Mouse (Mus musculus) kidney, embryonic 14.5 days (tissue): ENCODE results near the gene Tcf7. TPM values are rescaled to one million over a fixed set of nuclear protein-coding genes. Genes with fewer than 3 reads are reported as not detected.

Source experiments
- ATAC-seq: fragments of 200-750 bp; cut with Nextera tagmentation; 2 replicates; pipeline ENCODE4 v1.8.0; 2017; ENCODE audit warnings: moderate number of reproducible peaks, mild to moderate bottlenecking, moderate TSS enrichment, moderate library complexity; ENCODE audit not compliant: low FRiP score, low TSS enrichment
- H3K27ac ChIP-seq: fragments of 300-500 bp; sonication (generic); 2 replicates; pipeline ENCODE4 v1.5.1; 2014; ENCODE audit warnings: low read depth, mild to moderate bottlenecking, low read length, moderate library complexity, mixed read lengths
- H3K27me3 ChIP-seq: fragments of 300-500 bp; sonication (generic); 2 replicates; pipeline ENCODE4 v1.6.1; 2014; ENCODE audit warnings: mild to moderate bottlenecking, low read length; ENCODE audit not compliant: control insufficient read depth, insufficient read depth
- H3K36me3 ChIP-seq: fragments of 300-500 bp; sonication (generic); 2 replicates; pipeline ENCODE4 v1.6.1; 2014; ENCODE audit warnings: low read length, mixed read lengths; ENCODE audit not compliant: control insufficient read depth, insufficient read depth
- H3K4me1 ChIP-seq: fragments of 300-500 bp; sonication (generic); 2 replicates; pipeline ENCODE4 v1.6.1; 2014; ENCODE audit warnings: low read length, mixed read lengths; ENCODE audit not compliant: control insufficient read depth, insufficient read depth
- H3K4me2 ChIP-seq: fragments of 300-500 bp; sonication (generic); replicated peaks from 2 replicates; pipeline ENCODE4 v1.6.1; 2014; ENCODE audit warnings: low read depth, mild to moderate bottlenecking, low read length
- H3K4me3 ChIP-seq: fragments of 300-500 bp; sonication (generic); 2 replicates; pipeline ENCODE4 v1.5.1; 2014; ENCODE audit warnings: mild to moderate bottlenecking, low read length
- H3K9ac ChIP-seq: fragments of 300-500 bp; sonication (generic); 2 replicates; pipeline ENCODE4 v1.6.1; 2014; ENCODE audit warnings: low read depth, mild to moderate bottlenecking, low read length, moderate library complexity
- H3K9me3 ChIP-seq: fragments of 300-500 bp; sonication (generic); 2 replicates; pipeline ENCODE4 v1.6.1; 2016; ENCODE audit warnings: low read length; ENCODE audit not compliant: control insufficient read depth
- WGBS: fragments of 180-500 bp; shearing (Covaris S2); extraction: QIAGEN DNeasy Blood & Tissue Kit; methylation state at CpG from one replicate; pipeline ENCODE4 v1.1.7; 2014; 5-methylcytosine and 5-hydroxymethylcytosine counted together
- polyA plus RNA-seq: library from polyadenylated mRNA; unstranded; fragments of >200 nt; fragmentation: Nextera tagmentation; extraction: Ambion mirVana; gene quantifications from 2 replicates; pipeline ENCODE4 v1.2.1, GENCODE M21; 2014

The Tcf7 gene
- polyA plus RNA-seq, 1 experiment from 2014 or later = 27.5 TPM

DNA sequence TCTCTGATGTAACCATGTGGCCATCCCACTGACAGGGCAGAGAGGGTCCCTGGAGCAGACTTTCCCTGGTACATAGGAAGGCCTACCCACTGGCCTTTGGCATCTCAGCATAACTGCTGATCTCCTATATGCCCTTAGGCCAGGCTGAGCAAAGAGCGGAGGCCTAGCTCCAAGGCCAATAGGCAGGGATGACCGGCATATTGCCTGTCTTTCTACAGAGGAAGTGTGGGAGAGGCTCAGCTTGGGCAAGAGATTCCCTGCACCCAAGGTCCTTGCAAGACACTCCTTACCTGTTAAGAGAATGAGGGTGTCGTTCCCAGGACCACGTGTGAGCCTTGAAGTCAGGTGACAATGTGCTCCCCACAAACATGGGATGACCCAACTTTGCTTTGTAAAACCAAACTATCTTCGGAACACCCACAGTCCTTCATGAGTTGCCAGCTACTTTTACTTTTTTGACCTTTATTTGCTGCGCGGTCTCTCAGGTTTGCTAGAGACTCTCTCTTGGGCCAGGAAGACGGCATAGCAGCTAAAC is 3.1 kb downstream of the Tcf7 start:
- Histone ChIP-seq H3K9me3 (no peaks in the 10 kb centered on the region), H3K4me3 (no peak overlapping the region), H3K36me3 (0 out of 2 replicates have a peak, but pooled peaks cover 5% of the 10 kb centered on the region), H3K27me3 (no peaks in the 10 kb centered on the region), H3K4me1 (peaks cover 17% of the 10 kb centered on the region), H3K9ac (no peak overlapping the region), H3K4me2 (no peak overlapping the region), H3K27ac (no peak overlapping the region)
- ATAC-seq = no peak
- WGBS = 92% methylated on average over 8 of the region's 8 CpGs

- Histone ChIP-seq H3K27me3 (no peaks in the 10 kb centered on the region), H3K9ac (no peak overlapping the region), H3K4me2 (no peak overlapping the region), H3K36me3 (0 out of 2 replicates have a peak, but pooled peaks cover 5% of the 10 kb centered on the region), H3K27ac (no peak overlapping the region), H3K4me1 (peaks cover 10% of the 10 kb centered on the region; the same call in 1 of the 2 replicates), H3K9me3 (no peaks in the 10 kb centered on the region), H3K4me3 (no peak overlapping the region)
- 94% methylated on average over 6 of the region's 6 CpGs for WGBS
- no peak for ATAC-seq
These were observed 3.8 kb downstream of the Tcf7 start for GRCm38 (mm10) chr11:52278991-52279390.

DNA sequence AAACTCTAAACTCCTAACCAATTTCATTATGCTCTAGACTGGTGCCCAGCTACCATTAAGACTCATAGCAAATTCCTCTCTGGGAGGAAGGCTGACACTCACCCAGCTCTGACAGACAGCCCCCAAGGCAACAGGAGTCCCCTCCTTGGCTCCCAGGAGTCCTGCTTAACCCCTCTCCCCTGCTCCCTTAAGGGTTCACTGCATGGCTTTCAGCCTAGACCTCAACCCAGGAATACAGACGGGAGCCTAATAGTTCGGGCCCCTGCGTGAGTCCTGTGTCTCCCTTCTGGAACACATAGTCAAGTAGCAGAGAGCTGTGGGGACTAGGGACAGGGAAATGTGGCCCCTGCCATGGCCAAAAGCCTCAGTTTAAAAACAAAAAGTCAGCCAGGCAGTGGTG is 4.7 kb downstream of the Tcf7 start:
- Histone ChIP-seq H3K4me1 (peaks cover 7% of the 10 kb centered on the region; the same call in 1 of the 2 replicates), H3K36me3 (0 out of 2 replicates have a peak, but pooled peaks cover 5% of the 10 kb centered on the region), H3K4me2 (no peak overlapping the region), H3K4me3 (no peak overlapping the region), H3K9me3 (no peaks in the 10 kb centered on the region), H3K27ac (no peak overlapping the region), H3K9ac (no peak overlapping the region), H3K27me3 (no peaks in the 10 kb centered on the region)
- ATAC-seq = no peak
- WGBS = 91% methylated on average over 3 of the region's 3 CpGs

GRCm38 (mm10) chr11:52277433-52278150 is 5.2 kb downstream of the Tcf7 start:
- Histone ChIP-seq H3K36me3 (0 out of 2 replicates have a peak, but pooled peaks cover 5% of the 10 kb centered on the region), H3K4me1 (peaks cover 7% of the 10 kb centered on the region; the same call in 1 of the 2 replicates), H3K4me3 (no peak overlapping the region), H3K27me3 (no peaks in the 10 kb centered on the region), H3K4me2 (no peak overlapping the region), H3K9me3 (no peaks in the 10 kb centered on the region), H3K27ac (no peak overlapping the region), H3K9ac (no peak overlapping the region)
- no peak for ATAC-seq
- 93% methylated on average over 6 of the region's 6 CpGs for WGBS

DNA sequence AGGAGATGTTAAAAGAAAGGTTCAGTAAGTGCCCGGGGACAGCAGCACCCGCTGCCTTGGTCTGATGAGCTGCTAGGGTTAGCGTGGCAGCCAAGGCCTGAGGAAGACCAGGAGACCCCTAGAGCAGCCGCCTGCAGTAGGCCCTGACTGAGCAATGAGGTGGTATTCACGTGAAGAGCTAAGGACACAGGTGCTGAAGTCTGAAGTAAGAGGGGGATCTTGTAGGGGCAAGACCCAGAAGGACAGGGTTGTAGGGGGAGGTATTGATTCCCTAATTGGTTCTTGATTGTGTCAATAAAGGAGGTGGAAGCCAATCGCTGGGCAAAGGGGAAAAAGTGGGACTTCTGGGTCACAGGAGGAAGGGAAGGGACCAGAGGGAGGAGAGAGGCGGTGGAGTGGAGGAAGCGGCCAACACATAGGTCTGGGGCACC is 5.8 kb downstream of the Tcf7 start:
- no peak overlapping the region for H3K27ac ChIP-seq
- no peak for ATAC-seq
- 0 out of 2 replicates have a peak, but pooled peaks cover 5% of the 10 kb centered on the region for H3K36me3 ChIP-seq
- no peak overlapping the region for H3K9ac ChIP-seq
- no peaks in the 10 kb centered on the region for H3K27me3 ChIP-seq
- no peak overlapping the region for H3K4me2 ChIP-seq
- no peak overlapping the region for H3K4me3 ChIP-seq
- WGBS = 91% methylated on average over 8 of the region's 8 CpGs
- H3K4me1 ChIP-seq = peaks cover 3% of the 10 kb centered on the region; the same call in 1 of the 2 replicates
- no peaks in the 10 kb centered on the region for H3K9me3 ChIP-seq

DNA sequence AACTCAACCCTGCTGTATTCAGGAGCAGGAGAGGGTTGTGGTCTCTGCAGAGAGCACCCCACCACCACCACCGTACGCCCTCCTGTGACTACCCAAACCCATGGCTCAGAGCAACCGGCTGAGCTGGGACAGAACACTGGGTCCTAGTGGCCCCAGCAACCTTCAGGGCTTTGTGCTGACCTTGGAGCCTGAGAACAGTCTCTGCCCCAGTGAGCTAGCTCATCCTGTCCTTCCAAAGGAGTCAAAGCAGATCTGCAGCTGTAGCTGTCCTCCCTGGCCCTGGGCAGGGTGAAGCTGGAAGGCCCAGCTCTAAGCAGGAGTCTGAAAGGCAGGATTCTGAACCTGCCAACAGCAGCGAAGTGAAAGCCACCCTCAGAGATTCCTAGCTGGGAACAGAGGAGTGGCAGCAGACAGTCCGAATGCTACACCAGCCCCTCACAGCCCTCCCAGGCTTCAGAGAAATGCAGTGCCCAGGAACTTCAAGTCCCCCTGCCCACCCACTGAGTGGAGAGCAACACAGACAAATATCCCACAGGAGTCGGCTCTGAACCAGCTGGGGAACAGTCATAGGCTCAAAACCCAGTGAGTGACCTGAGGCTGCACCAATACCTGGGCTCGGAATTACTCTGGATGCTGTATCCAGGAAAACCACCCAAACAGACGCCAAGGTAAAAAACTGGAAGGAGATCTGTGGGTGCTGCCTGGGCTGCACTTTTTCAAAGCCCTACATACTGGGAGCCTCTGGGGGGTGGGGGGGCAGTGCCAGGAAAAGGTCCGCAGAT is 6.8 kb downstream of the Tcf7 start:
- Histone ChIP-seq H3K4me2 (no peak overlapping the region), H3K27me3 (no peaks in the 10 kb centered on the region), H3K4me3 (no peak overlapping the region), H3K27ac (no peak overlapping the region), H3K36me3 (0 out of 2 replicates have a peak, but pooled peaks cover 5% of the 10 kb centered on the region), H3K9me3 (no peaks in the 10 kb centered on the region), H3K9ac (no peak overlapping the region), H3K4me1 (peaks cover 3% of the 10 kb centered on the region; the same call in 1 of the 2 replicates)
- ATAC-seq = no peak
- 87% methylated on average over 9 of the region's 9 CpGs for WGBS

GRCm38 (mm10) chr11:52275366-52275765 is 7.4 kb downstream of the Tcf7 start:
- WGBS = 79% methylated on average over 8 of the region's 8 CpGs

DNA sequence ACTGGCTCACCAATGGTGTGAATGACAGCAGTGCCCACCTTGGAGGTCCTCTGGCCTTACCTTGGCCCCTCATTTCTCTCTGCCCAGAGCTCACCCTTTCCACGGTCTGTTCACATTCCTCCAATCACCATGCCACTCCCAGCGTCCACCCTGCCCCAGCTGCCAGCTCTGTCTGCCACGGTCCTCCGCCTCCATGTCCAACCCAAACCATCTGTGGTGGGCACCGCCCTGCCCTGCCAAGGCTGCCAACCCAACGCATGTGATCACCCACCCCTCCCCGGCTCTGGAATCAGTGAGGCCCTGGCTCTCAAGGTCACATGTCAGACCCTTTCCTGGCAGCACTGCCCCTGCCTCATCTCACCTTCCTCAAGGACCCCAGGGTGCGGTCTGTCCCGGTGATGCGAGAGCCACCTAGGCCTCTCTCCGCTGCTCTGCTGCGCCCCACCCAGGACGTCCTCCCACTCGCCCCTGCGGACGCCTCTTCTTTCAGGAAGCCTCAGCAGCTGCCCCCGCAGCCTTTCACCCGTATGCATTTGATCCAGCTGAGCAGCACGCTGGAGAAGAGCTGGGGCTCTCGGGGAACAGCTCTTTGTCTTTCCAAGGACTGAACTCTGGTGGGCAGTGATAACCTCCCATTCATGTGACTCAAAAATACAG is 8.2 kb downstream of the Tcf7 start:
- no peak overlapping the region for H3K4me2 ChIP-seq
- H3K27ac ChIP-seq = no peak overlapping the region
- no peak overlapping the region; the same call in 1 of the 2 replicates for H3K9ac ChIP-seq

More at GRCm38 (mm10) chr11:52275366-52275765, 7.4 kb downstream of the Tcf7 start:
- no peak overlapping the region for H3K9ac ChIP-seq
- no peaks in the 10 kb centered on the region for H3K27me3 ChIP-seq
- no peak for ATAC-seq
- H3K27ac ChIP-seq = no peak overlapping the region
- no peaks in the 10 kb centered on the region for H3K9me3 ChIP-seq
- H3K36me3 ChIP-seq = 0 out of 2 replicates have a peak, but pooled peaks cover 5% of the 10 kb centered on the region
- no peak overlapping the region for H3K4me2 ChIP-seq
- no peak overlapping the region for H3K4me3 ChIP-seq
- H3K4me1 ChIP-seq = peaks cover 3% of the 10 kb centered on the region; the same call in 1 of the 2 replicates

More for the DNA sequence above, 8.2 kb downstream of the Tcf7 start:
- 80% methylated on average over 20 of the region's 20 CpGs for WGBS
- 0 out of 2 replicates have a peak, but pooled peaks cover 7% of the 10 kb centered on the region for H3K36me3 ChIP-seq
- no peaks in the 10 kb centered on the region for H3K9me3 ChIP-seq
- no peak overlapping the region for H3K4me3 ChIP-seq
- ATAC-seq = no peak
- no peaks in the 10 kb centered on the region for H3K27me3 ChIP-seq
- H3K4me1 ChIP-seq = peaks cover 3% of the 10 kb centered on the region; the same call in 1 of the 2 replicates
